Mouse (Mus musculus) c-Kit-positive CD71-positive TER-119-positive erythroid progenitor cells, embryonic 14.5 days (primary cell): ENCODE results near the gene Spcs1.

ENCODE experiments used
- DNase-seq: peaks from one replicate; pipeline ENCODE4 v3.0.0-alpha.2; 2013; ENCODE audit warnings: low spot score

The Spcs1 gene

DNA sequence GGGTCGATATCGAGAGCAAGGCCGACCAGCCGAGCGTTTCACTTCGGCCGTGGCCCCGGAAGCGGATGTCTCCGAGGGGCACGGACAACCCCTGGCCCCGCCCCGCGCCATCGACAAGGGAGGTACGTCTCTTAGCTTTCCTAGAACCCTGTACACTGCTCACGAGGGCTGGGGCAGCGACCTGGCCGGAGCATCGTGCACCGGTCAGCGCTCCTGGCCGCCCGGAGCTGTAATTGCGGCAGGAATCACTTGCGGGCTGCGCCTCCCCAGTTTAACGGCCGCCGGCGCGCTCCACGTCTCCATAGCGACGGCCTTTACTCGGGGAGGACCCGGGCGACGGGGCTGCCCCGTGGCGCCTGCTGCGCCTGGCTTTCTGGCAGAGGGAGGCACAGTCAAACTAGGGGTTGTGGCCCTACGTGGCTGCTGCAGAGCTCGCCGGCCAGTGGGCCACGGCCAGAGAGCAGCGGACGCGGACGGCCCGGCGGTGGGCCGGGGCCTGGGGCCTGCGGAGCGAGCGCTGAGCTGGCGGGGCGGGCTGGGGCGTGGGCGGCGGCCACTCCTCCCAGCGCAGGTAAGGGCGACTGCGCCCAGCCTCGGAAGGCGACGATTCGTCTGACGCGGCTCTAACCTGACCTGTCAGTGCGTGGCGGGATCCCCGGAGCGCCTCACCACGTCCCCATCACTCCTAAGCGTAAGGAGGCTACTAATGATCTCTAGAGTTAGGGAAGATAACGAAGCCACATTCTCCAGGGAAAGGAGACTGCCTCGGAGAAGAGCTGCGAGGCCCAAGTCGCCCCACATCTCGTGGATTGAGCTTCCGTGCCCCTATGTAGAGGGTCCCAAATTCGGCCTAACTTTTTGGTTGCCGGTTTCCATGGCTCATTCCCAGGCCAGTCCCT lies at the start of gene Spcs1, which contains the start of gene Glt8d1:
Spcs1 (minus strand) TSS at position 366 of the 899 bp plus-strand sequence.
Glt8d1 (plus strand) TSS at position 94 of the 899 bp plus-strand sequence.
- peak; percentile 75 for DNase-seq

DNA sequence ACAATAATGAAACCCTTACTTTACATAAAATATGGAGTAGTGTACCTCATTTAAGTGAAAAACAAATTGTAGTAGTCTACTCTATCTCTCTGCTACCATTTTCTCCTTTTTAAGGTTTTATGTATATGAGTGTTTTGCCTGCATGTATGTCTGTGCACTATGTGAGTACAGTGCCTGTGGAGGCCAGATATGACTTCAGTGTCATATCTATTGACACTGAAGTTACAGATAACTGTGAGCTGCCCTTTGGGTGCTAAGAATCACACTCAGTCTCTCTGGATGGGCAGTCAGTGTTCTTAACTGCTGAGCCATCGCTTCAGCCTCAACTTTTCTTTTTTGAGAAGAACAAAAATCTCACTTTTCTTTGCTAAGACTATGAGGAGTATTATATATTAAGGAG lies 44.3 kb upstream of the Spcs1 start:
- peak; percentile 83 for DNase-seq

GRCm38 (mm10) chr14:31045296-31045695 lies 43.8 kb upstream of the Spcs1 start:
- peak; percentile 22 for DNase-seq

DNA sequence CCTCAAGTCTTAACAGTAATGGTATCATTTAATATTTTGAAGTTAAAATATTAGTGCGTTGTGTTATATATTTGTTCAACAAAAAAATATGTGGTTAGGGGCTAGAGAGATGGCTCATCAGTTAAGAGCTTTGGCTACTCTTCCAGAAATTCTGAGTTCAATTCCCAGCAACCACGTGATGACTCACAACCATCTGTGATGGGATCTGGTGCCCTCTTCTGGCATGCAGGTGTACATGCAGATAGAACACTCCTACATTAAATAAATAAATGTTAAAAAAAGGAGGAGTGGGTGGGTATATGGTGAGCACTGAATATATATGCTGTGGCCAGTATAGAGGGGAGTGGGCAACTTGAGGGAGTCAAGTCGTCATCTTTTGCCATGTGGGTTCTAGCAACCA lies 24.3 kb upstream of the Spcs1 start:
- no peak for DNase-seq

GRCm38 (mm10) chr14:31022579-31022978 lies 21.1 kb upstream of the Spcs1 start:
- DNase-seq: no peak

DNA sequence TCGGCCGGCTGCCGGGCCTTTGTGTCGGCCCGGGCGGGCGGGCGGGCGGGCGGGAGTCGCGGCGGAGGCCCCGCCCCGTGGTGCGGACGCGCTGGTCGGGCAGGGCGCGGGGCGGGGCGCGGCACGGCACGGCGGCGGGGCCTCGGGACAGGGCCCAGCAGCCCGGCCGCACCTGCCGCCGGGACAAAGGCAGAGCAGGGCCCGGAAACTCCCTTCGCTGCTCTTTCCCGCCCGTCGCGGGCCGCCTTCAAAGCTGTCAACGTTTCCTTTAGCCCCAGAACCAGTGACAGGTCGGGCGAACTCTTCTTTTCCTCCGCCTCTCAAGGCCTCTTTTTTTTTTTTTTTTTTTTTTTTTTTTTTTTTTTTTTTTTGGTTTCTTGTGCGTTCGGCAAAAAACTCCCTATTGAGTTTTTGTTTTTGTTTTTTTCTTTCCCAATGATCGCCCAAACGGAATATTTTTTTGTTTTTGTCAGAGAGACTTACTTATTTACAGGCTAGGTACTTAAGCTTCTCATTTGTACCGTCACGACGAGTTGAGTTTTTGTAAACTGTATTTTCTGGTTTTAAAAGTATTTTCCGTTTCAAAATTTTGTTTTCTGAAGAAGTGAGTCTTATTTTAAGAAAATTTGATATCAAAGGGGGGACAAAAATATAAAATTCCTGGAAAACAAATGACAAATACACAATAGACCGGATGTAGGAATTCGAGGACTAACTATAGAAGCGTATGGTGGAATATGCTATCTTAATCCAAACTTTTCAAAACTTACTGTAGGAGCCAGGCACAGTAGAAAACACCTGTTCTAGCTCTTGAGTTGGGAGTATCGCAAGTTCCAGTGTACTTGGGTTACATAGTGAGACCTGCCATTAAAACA lies 18.1 kb upstream of the Spcs1 start:
- peak; percentile 80 for DNase-seq

DNA sequence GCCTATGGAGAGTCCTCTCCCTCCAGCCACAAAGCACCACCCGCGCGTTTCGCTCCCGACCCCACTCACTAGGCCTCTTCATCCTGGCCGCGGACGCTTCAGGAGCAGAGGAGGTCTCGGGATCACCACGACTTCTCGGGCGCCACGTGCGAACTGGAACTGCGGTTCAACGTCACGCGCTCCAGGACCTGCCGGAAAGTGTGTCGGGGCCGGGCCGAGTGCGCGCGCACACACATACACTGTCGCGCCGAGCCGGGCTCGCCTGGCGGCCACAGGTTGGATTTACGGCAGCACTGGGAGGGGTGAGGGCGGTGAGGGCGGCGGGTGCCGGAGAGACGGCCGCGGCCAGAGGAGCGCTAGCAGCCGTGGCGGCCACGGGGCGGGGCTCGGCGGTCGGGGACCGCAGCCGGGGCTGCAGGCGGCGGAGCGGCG lies 17.4 kb upstream of the Spcs1 start, which contains the start of the genes Pbrm1 and Gnl3:
Pbrm1 (plus strand) TSS at position 279 of the 432 bp plus-strand sequence.
Gnl3 (minus strand) TSS at position 293 of the 432 bp plus-strand sequence.
- DNase-seq: peak; percentile 93

DNA sequence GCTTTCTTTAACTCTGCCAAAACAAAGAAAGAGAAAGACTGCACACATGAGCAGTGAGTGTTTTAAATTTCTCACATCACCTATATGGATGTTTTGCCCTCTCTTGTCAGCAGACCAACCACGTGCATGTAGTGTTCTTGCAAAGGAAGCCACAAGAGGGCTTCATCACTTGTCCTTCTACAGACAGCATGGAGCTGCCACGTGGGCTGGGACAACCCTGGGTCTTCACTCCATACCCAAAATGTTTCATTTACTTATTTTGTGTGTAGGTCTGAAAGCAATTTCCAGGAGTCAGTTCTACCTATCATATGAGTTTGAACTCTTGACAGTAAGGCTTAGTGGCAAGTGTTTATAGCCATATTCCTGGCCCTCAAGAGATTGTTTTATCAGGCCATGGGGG lies 16.4 kb upstream of the Spcs1 start:
- peak; percentile 57 for DNase-seq

- DNase-seq: no peak
Measured at GRCm38 (mm10) chr14:31016063-31016462, 14.6 kb upstream of the Spcs1 start.

DNA sequence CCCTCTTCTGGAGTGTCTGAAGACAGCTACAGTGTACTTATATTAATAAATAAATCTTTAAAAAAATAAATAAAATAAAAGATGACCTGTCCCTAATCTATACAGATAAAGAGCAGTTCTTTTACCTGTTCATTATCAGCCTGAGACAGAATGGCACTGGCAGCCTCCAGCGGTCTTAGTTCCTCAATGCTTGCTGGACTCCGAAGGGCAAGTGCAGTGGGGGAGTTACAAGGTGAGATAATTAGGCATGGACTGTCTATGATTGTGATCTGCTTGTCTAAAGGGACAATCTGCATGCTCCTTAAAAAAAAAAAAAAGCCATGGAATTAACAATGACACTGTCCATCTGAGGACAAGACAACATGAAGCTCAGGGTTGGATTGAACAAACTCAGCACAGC lies 12.5 kb upstream of the Spcs1 start:
- no peak for DNase-seq

DNA sequence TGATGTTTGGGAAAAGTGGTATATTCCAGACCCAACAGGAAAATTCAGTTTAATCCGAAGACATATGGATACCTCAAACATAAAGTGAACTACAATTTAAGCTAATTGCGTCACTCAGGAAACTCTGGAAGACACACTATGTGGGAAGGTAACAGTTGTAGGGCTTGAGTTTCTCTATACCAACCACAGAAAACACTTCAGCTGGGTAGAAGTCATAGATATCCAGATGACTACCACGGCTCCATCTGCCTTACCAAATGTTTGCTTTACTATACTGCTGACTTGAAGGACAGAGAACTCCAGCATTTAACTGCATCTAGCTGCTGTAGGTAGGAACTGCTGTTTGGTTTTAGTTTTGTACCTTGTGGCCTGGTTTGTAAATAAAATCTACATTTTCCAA lies 10.1 kb upstream of the Spcs1 start:
- DNase-seq: no peak

GRCm38 (mm10) chr14:31006779-31007178 lies 5.3 kb upstream of the Spcs1 start:
- no peak for DNase-seq

DNA sequence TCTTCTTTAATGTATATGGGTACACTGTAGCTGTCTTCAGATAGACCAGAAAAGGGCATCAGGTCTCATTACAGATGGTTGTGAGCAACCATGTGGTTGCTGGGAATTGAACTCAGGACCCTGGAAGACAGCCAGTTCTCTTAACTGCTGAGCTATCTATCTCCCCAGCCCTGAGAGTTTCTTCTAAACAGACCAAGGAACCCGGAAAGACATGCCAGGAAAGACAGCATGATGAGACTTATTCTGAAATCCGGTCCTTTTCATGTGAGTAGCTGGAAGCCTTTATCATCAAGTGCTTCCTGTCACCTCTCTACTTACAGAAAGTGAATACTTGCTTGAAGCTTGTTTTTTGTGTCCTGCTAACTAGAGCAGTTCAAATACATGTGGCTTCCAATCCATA lies 3.1 kb upstream of the Spcs1 start:
- no peak for DNase-seq

DNA sequence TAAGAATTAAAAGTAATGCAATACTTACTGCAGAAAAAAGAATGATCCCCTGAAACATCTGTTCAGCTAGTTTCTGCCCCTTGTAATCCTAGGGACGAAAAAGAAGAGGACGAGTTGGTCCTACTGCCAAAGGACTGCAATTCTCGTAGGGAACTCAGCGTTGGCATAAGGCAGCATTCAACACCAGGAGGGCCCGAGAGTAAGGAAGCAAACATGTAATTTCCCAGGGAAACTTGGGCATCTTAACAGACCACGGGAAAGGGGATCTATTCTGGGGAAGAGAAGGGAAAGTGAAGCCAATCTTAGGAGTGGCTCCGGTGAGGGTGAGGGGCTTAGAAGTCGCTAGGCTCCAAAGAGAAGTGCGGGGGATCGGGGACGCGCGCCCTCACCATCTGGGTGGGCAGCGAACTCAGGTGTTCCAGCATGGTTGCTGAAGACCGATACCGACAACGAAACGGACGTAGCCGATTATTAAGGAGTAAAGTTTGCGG lies 611 bp downstream of the Spcs1 start:
- no peak for DNase-seq

GRCm38 (mm10) chr14:31000356-31000755 lies 1.1 kb downstream of the Spcs1 start:
- no peak for DNase-seq

DNA sequence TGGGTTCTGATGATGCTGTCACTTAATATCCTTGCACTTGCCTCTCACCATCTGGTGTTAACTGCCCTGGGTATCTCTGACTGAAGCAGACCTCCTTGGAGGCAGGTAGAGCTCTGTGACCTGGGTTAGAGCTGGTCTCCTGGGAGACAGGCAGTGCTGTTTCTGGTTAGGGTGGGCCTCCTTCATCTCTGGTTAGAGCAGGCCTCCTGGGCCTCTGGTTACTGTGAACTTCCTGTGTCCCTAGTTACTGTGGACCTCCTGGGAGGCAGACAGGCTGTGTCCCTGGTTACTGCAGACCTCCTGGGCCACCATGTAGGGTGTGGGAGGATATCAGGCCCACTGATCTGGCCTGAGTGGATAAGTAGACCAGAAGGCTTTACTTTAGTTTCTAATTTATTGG lies 5.1 kb downstream of the Spcs1 start:
- DNase-seq: no peak

DNA sequence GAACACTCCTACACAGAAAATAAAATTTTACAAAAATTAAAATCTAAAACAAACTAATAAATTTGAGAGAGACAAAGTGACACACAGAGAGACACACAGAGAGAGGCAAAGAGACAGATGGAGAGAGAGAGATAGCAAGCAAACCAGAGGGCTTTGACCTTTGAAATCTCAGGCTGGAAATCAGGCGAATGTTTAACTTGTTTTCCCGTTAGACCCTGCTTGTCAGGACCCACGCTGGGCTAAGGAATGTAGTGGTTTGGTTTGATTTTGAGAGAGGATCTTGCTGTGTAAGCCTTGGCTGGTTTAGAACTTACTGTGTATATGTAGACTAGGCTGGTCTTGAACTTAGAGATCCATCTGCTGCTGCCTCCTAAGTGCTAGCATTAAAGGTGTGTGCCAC lies 25.2 kb downstream of the Spcs1 start:
- DNase-seq: no peak

GRCm38 (mm10) chr14:30974204-30974603 lies 27.3 kb downstream of the Spcs1 start:
- DNase-seq: no peak

- DNase-seq: no peak
Measured at GRCm38 (mm10) chr14:30960366-30960765, 41.1 kb downstream of the Spcs1 start.

DNA sequence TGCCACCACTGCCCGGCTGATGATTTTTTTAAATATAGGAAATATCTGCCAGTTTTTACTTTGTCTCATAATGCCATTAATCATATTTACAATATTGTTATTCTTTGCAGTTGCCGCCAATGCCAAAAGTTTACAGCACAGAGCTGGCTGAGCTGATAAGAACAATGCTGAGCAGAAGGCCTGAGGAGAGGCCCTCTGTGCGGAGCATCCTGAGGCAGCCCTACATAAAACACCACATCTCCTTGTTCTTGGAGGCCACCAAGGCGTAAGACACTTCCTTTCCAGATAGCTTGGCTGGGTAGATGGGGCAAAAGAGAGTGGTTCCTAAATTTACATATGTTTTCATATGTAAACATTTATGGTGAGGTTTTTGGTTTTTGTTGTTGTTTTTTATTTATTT lies 42.4 kb downstream of the Spcs1 start:
- no peak for DNase-seq

DNA sequence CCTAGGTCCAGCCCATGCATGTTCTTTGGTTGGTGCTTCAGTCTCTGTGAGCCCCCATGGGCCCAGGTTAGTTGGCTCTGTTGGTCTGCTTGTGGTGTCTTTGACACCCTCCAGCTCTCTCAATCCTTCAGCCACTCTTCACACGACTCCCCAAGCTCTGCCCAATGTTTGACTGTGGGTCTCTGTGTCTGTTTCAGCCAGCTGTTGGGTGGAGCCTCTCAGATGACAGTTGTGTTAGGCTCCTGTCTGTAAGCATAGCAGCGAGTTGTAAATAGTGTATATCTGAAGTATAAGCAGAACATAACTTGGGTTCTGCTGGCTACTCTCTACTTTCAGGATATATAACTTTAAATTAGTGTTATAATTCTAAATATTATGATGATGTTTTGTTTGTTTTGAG lies 43.0 kb downstream of the Spcs1 start:
- DNase-seq: no peak

DNA sequence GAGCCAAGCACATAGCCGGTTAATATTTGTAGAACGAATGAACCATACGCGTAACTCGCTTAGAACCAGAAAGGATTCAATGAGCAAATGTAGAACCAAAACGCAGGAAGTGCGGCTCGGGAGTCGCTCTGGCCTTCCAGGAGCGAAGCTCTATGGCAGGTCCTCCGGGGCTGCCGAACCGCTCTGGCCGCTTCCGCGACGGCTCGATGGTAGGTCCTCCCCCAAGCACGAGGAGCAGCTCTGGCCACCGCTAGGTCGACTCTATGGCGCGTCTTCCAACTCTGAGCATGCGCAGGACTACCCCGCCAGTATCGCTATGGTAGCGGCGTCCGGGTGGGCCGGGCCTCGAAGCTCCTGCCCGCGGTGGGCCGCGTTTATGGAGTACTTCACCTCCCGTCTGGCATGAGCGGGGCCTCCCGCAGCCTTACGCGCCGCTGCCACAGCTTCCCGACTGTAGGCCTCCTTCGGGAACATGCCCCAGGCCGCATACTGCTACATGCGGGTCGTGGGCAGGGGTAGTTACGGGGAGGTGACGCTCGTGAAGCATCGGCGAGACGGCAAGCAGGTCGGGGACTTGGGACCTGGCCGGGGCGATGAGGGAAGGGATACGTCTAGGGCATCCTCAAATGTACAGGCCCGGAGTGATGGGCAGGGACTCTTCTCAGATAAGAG lies 50.2 kb downstream of the Spcs1 start, which contains the start of gene Nek4:
Nek4 (plus strand) TSS at position 224 of the 672 bp plus-strand sequence.
- peak; percentile 93 for DNase-seq
